Mouse (Mus musculus) small intestine, adult 2 months (tissue): ENCODE results near the gene Cdhr4.

Experiments
- CTCF ChIP-seq: fragments of 200-500 bp; IDR thresholded peaks from 2 replicates; pipeline ENCODE4 v1.5.1; 2012; ENCODE audit warnings: low read depth, mild to moderate bottlenecking, control low read depth, inconsistent platforms, low read length, moderate library complexity, mixed read lengths; ENCODE audit not compliant: insufficient replicate concordance, insufficient read length; ENCODE audit errors: extremely low read depth
- POLR2A ChIP-seq: fragments of 200-500 bp; IDR thresholded peaks from 2 replicates; pipeline ENCODE4 v1.6.1; 2012; ENCODE audit warnings: low read depth, mild to moderate bottlenecking, control low read depth, inconsistent platforms, low read length, moderate library complexity

- no peak for TF ChIP-seq POLR2A
- TF ChIP-seq CTCF: no peak
Measured at GRCm38 (mm10) chr9:108047601-108048565, 55.6 kb downstream of the Cdhr4 start.
